Mouse (Mus musculus): Measurements from ENCODE around the gene Krt222.
"Not testable (repeated sequence)": the region's sequence is repeated elsewhere in the genome, so short reads cannot be mapped to it uniquely, and the experiment has no call there.

Gene Krt222

GRCm38 (mm10) chr11:99243820-99244374, at the start of gene Krt222:
Krt222 (minus strand) TSS chr11:99244085.
- no peak for DNase-seq (ENCODE audit: low read depth, low spot score)

GRCm38 (mm10) chr11:99292846-99293245, 49.0 kb upstream of the Krt222 start:
- peak; percentile 62 for DNase-seq (ENCODE audit: low read depth, low spot score)

GRCm38 (mm10) chr11:99284833-99285312, 41.0 kb upstream of the Krt222 start, which contains the start of gene Krt24:
Krt24 (minus strand) TSS chr11:99285262.
- DNase-seq (ENCODE audit: low read depth, low spot score), result no peak

GRCm38 (mm10) chr11:99284011-99284410, 40.1 kb upstream of the Krt222 start:
- no peak for DNase-seq (ENCODE audit: low read depth, low spot score)

GRCm38 (mm10) chr11:99283334-99283733, 39.4 kb upstream of the Krt222 start:
- DNase-seq (ENCODE audit: low read depth, low spot score), result no peak

GRCm38 (mm10) chr11:99281116-99281515, 37.2 kb upstream of the Krt222 start:
- DNase-seq (ENCODE audit: low read depth, low spot score), result no peak

- DNase-seq (ENCODE audit: low read depth, low spot score), result no peak
Observed at GRCm38 (mm10) chr11:99279986-99280385, 36.1 kb upstream of the Krt222 start.

- DNase-seq (ENCODE audit: low read depth, low spot score), result no peak
Observed at GRCm38 (mm10) chr11:99276786-99277185, 32.9 kb upstream of the Krt222 start.

GRCm38 (mm10) chr11:99275624-99276023, 31.7 kb upstream of the Krt222 start:
- no peak for DNase-seq (ENCODE audit: low read depth, low spot score)

GRCm38 (mm10) chr11:99272721-99273120, 28.8 kb upstream of the Krt222 start:
- no peak for DNase-seq (ENCODE audit: low read depth, low spot score)

- no peak for DNase-seq (ENCODE audit: low read depth, low spot score)
Observed at GRCm38 (mm10) chr11:99269192-99269591, 25.3 kb upstream of the Krt222 start.

- no peak for DNase-seq (ENCODE audit: low read depth, low spot score)
Observed at GRCm38 (mm10) chr11:99265796-99266195, 21.9 kb upstream of the Krt222 start.

- no peak for DNase-seq (ENCODE audit: low read depth, low spot score)
Observed at GRCm38 (mm10) chr11:99265220-99265619, 21.3 kb upstream of the Krt222 start.

- peak; percentile 22 for DNase-seq (ENCODE audit: low read depth, low spot score)
Observed at GRCm38 (mm10) chr11:99256213-99256612, 12.3 kb upstream of the Krt222 start.

- no peak for DNase-seq (ENCODE audit: low read depth, low spot score)
Observed at GRCm38 (mm10) chr11:99255316-99255715, 11.4 kb upstream of the Krt222 start.

- DNase-seq (ENCODE audit: low read depth, low spot score), result no peak
Observed at GRCm38 (mm10) chr11:99253893-99254292, 10.0 kb upstream of the Krt222 start.

- DNase-seq (ENCODE audit: low read depth, low spot score), result no peak
Observed at GRCm38 (mm10) chr11:99252671-99253070, 8.8 kb upstream of the Krt222 start.

GRCm38 (mm10) chr11:99250666-99251065, 6.8 kb upstream of the Krt222 start:
- peak; percentile 23 for DNase-seq (ENCODE audit: low read depth, low spot score)

GRCm38 (mm10) chr11:99250241-99250640, 6.4 kb upstream of the Krt222 start:
- no peak for DNase-seq (ENCODE audit: low read depth, low spot score)

GRCm38 (mm10) chr11:99249115-99249514, 5.2 kb upstream of the Krt222 start:
- DNase-seq (ENCODE audit: low read depth, low spot score), result peak; percentile 57

- DNase-seq (ENCODE audit: low read depth, low spot score), result no peak
Observed at GRCm38 (mm10) chr11:99247916-99248315, 4.0 kb upstream of the Krt222 start.

GRCm38 (mm10) chr11:99244519-99244918, 634 bp upstream of the Krt222 start:
- DNase-seq (ENCODE audit: low read depth, low spot score), result not testable (repeated sequence)

GRCm38 (mm10) chr11:99243200-99243819, 575 bp downstream of the Krt222 start:
- DNase-seq (ENCODE audit: low read depth, low spot score), result no peak

Measured in A20 (cell line).